Mouse (Mus musculus): ENCODE results near the gene Kcne1. TPM values are rescaled to one million over a fixed set of nuclear protein-coding genes. Genes with fewer than 3 reads are reported as not detected.

Kcne1 gene
- 0.67 TPM in 1 of 2 replicates, not detected in the other for polyA plus RNA-seq (2012; rRNA removed; ENCODE audit: low replicate concordance)

DNA sequence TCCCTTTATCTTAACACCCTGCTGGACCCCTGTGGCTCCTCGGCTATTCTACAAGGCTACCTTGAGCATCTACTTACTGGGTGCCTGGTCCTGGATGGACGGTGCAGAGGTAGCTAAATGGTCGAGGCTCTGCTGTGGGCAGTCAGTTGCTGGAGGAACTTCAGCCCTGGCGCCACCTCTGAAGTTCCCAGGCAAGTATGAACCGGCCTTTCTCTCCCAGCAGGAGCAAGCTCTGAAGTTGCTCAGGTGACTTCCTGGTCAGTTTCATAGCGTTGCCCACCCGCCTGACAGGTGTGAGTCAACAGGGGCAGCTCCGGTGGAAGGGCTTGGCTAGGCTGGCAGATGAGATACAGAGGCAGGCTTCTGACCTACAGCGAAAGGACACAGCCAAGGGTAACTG is at the start of gene Kcne1:
Gene Kcne1, minus strand, starts transcription at position 240 of the 400 bp plus-strand sequence.

DNA sequence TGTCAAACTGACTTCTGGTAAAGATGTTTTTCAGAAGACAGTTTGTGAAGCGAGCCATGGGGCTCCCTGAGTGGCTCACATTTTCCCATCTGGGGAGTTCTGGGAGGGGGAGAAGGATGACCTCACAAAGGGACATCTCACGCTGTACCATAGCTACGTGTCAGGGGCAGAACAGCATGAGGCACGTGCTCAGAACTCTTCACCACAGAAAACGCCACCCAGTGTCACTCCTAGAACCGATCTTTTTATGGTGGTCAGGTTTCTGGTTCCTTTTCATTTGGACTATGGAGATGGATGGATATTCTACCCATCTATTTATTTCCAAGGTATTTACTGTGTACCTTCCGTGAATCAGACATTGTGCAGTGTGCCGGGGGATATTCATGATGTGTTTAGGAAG is 37.9 kb downstream of the Kcne1 start, which contains the start of gene Fam243:
Gene Fam243, minus strand, starts transcription at position 101 of the 400 bp plus-strand sequence.

DNA sequence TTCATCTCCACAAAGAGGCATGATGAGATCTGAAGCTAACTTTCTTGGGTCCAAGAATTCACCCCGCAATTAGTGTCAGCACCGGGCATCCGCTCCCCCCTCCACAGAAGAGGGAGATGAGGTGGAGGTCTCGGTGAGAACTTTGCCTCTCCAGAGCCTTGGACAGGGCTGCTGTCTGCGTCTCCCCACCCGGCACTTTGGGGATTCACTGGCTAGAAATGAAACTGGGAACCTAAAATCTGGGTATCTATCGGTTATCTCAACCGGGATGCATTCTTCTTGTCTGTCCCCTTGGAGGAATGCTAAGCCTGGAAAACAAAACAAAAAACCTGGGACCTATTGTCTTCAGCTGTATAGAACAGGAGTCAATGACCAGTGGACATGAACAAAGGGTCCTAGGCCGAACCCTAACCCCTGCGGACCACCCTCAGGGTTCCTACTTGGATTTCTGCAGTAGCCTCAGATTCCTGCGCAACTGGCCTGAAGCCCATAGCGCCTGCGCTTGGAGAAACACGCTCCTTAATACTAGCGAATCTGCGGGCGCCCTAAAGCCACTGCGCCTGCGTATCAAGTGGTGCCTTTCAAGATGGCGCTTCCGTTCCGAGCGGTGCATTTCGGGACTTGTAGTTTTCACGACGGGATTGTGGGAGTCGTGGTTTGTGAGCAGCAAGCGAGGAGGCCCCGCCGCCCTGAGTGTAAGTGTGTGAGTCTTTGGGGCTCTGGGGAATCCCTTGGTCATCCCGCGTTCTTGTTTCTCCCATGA is 58.4 kb downstream of the Kcne1 start, which contains the start of gene Smim11:
Gene Smim11, plus strand, starts transcription at position 638 of the 763 bp plus-strand sequence.

Other genes starting within 250 kb of the Kcne1 start
- 0.13 TPM in 1 of 2 replicates, not detected in the other for gene Kcne2, start 67.1 kb downstream of the Kcne1 start, polyA plus RNA-seq (2012; rRNA removed; ENCODE audit: low replicate concordance)
- 25.3 and 25.8 TPM in 2 replicates for gene Smim11, start 58.2 kb downstream of the Kcne1 start, polyA plus RNA-seq (2012; rRNA removed; ENCODE audit: low replicate concordance)
- gene Fam243, start 38.0 kb downstream of the Kcne1 start, polyA plus RNA-seq (2012; rRNA removed; ENCODE audit: low replicate concordance) = not detected in 2 replicates
- gene Rcan1, start 111.4 kb upstream of the Kcne1 start, polyA plus RNA-seq (2012; rRNA removed; ENCODE audit: low replicate concordance) = 16.8 and 19.9 TPM in 2 replicates
- 0.56 and 1.2 TPM in 2 replicates for gene Clic6, start 126.3 kb upstream of the Kcne1 start, polyA plus RNA-seq (2012; rRNA removed; ENCODE audit: low replicate concordance)